Mouse (Mus musculus) left cerebral cortex, adult 18-20 months (tissue): ENCODE data around the gene Spata31d1a. TPM values are rescaled to one million over a fixed set of nuclear protein-coding genes. Genes with fewer than 3 reads are reported as not detected.

ENCODE experiments used
- DNase-seq, 2 experiments: peaks; one replicate each; pipeline ENCODE4 v3.0.0; 2021 to 2022; ENCODE audit warnings: low spot score in 2 of 2, mixed read lengths in 1 of 2
- total RNA-seq, 2 experiments: library from RNA; stranded (reverse); gene quantifications; 2 replicates each; pipeline ENCODE4 v1.2.3; 2021

Spata31d1a gene
- total RNA-seq, 2 experiments from 2014 or later, result 0.16 TPM; not detected in 1

GRCm38 (mm10) chr13:59668501-59669093 lies 41.5 kb downstream of the Spata31d1a start:
- DNase-seq, result no peak

- no peak for DNase-seq
These were observed 42.4 kb downstream of the Spata31d1a start for GRCm38 (mm10) chr13:59667763-59668162.

- DNase-seq, result no peak
These were observed 46.0 kb downstream of the Spata31d1a start for GRCm38 (mm10) chr13:59663939-59664712.

- no peak for DNase-seq
These were observed 48.2 kb downstream of the Spata31d1a start for GRCm38 (mm10) chr13:59661966-59662365.

- no peak for DNase-seq
These were observed 48.7 kb downstream of the Spata31d1a start for GRCm38 (mm10) chr13:59661387-59661786.

GRCm38 (mm10) chr13:59660371-59660770 lies 49.8 kb downstream of the Spata31d1a start:
- DNase-seq, result no peak

GRCm38 (mm10) chr13:59657781-59658180 lies 52.3 kb downstream of the Spata31d1a start:
- no peak for DNase-seq

GRCm38 (mm10) chr13:59656975-59657388 lies 53.1 kb downstream of the Spata31d1a start:
- DNase-seq, result no peak

GRCm38 (mm10) chr13:59656316-59656832 lies 53.8 kb downstream of the Spata31d1a start:
- no peak for DNase-seq

- no peak for DNase-seq
These were observed 54.3 kb downstream of the Spata31d1a start for GRCm38 (mm10) chr13:59655718-59656315.

GRCm38 (mm10) chr13:59654465-59654864 lies 55.7 kb downstream of the Spata31d1a start:
- no peak for DNase-seq

- DNase-seq, result no peak
These were observed 57.0 kb downstream of the Spata31d1a start for GRCm38 (mm10) chr13:59653136-59653535.

- DNase-seq, result no peak
These were observed 57.5 kb downstream of the Spata31d1a start for GRCm38 (mm10) chr13:59652651-59653050.

Other genes starting within 250 kb of the Spata31d1a start
- 100 to 1,000 TPM; 324 to 356 TPM for gene Agtpbp1, start 125.1 kb downstream of the Spata31d1a start, total RNA-seq
- 100 to 1,000 TPM in 1 of 2 experiments, 10 to 100 TPM in 1; 88.5 to 107 TPM for gene Naa35, start 125.1 kb downstream of the Spata31d1a start, total RNA-seq
- gene Golm1, start 34.5 kb downstream of the Spata31d1a start, total RNA-seq, result 10 to 100 TPM; 16.4 to 17.8 TPM
- gene 4921517D22Rik, start 16.2 kb downstream of the Spata31d1a start, total RNA-seq, result not detected
- gene Spata31d1b, start 2.0 kb upstream of the Spata31d1a start, total RNA-seq, result under 1 TPM in 1 of 2 experiments, not detected in 1; 0.09 TPM
- not detected for gene Spata31d1d, start 21.4 kb upstream of the Spata31d1a start, total RNA-seq
- 1 to 10 TPM; 1.6 to 2.7 TPM for gene 1700014D04Rik, start 36.4 kb upstream of the Spata31d1a start, total RNA-seq
- 100 to 1,000 TPM; 155 to 161 TPM for gene Isca1, start 59.5 kb upstream of the Spata31d1a start, total RNA-seq
- gene Gm49354, start 71.9 kb upstream of the Spata31d1a start, total RNA-seq, result not detected
- gene Tut7, start 112.8 kb upstream of the Spata31d1a start, total RNA-seq, result 10 to 100 TPM; 53.5 to 60.4 TPM